Mouse (Mus musculus) c-Kit-negative CD71-positive TER-119-positive erythroid progenitor cells, embryonic 14.5 days (primary cell): ENCODE results near the gene Adamts16.

ENCODE experiments used
- DNase-seq: peaks from one replicate; pipeline ENCODE4 v3.0.0-alpha.2; 2013; ENCODE audit warnings: low read depth, low spot score

Gene Adamts16

DNA sequence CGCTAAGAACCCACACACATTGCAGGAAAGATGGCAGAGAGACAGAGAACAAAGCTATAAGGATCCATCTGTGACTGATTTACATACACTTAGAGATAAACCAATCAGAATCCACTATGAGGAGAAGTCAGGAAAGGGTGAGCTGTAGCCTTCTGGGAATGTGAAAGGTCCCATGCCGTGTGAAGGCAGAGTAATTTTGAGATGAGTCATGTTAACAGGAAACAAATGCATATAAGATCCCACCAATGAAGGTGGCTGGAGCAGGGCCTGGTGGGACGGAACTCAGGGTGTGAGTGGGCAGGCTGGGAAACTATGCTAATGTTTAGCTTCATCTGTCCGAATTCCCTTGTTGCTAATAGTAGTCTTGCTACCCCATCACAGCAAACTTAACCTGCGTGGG, 128.3 kb downstream of the Adamts16 start:
- DNase-seq, result no peak

GRCm38 (mm10) chr13:70707158-70707854, 134.3 kb downstream of the Adamts16 start:
- no peak for DNase-seq

DNA sequence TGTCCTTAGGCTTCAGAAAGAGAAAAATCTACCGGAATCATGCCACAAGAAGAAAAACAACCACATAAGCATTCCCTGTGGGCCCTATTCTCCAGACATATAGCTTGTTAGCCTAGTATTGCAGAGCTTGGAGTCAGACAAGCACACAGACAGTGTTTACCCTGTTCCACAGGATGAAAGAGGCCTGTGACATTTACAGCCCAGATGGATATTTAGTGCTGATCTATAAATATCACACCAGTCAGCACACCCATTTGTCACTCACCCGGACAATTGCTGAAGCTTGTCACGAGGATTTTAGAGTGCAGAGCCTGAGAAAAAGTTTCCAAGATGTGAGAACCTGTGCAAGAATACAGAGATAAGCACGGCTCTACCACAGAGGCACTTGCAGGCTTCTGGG, 138.7 kb downstream of the Adamts16 start:
- DNase-seq, result no peak

GRCm38 (mm10) chr13:70698812-70699387, 142.7 kb downstream of the Adamts16 start:
- no peak for DNase-seq

DNA sequence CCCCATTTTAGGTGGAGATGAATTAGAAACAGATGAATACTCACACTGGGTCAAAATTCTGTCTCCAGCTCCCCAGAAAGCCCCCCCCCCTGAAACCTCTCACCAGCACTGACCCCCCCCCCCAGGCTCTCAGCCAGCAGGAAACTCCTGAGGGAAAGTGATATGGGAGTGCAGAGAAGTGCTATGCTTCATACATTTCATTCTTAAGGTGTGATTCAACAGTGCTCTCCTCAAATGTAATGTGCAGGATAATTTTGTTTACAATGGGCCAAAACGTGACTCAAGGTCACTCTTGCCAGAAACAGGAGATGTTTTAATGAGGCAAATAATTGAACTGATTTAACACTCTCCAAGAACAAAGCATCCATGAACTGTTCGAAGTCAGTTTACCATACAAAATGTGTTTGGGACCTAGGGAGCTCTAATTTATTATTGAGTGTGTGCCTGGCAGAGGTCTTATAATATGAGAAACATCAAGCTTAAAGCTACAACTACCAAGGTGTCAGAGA, 152.1 kb downstream of the Adamts16 start:
- DNase-seq, result no peak

DNA sequence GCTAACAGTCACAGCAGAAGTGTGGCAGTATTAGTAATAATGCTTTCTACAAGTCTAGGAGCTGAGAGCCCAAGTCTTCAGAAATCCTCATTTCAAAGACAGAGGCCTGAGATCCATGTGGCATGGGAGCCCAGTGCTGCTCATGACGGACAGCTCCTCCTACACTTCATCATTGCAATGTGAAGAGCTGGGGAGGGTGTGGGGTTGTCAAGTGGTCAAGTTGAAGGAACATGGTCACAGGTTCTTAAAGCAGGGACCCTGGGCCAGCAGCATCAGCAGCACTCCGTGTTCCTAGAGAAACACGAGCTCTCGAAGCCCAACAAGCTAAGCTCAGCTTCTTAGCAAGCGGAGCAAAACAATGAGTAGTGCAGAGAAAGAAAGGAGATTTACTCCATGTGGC, 155.8 kb downstream of the Adamts16 start:
- DNase-seq, result no peak

GRCm38 (mm10) chr13:70684976-70685609, 156.5 kb downstream of the Adamts16 start:
- DNase-seq, result no peak

- no peak for DNase-seq
Measured at GRCm38 (mm10) chr13:70681411-70682183, 160.0 kb downstream of the Adamts16 start.

DNA sequence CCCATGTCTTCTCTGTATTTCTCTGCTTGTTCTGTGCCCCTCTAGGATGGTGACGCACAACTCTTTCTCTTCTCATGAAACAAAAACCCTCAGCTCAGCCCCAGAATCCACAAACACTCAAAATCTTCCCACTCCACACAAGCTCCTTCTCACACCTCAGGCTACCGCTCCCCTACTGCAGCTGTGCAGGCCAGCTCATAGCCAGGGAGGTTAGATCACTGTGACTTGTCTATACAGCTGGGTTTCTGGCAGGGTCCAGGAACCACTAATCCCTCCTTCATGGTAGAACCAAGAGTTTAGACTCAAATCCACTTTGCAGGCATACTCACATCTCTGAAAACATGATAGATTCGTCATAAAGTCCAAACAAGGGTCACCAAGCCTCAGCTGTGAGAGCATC, 161.3 kb downstream of the Adamts16 start:
- no peak for DNase-seq
